Mouse (Mus musculus): Measurements from ENCODE around the gene Nkain4.
A peak's percentile ranks its signal among the peaks of the same experiment; 100 is the strongest.

DNA sequence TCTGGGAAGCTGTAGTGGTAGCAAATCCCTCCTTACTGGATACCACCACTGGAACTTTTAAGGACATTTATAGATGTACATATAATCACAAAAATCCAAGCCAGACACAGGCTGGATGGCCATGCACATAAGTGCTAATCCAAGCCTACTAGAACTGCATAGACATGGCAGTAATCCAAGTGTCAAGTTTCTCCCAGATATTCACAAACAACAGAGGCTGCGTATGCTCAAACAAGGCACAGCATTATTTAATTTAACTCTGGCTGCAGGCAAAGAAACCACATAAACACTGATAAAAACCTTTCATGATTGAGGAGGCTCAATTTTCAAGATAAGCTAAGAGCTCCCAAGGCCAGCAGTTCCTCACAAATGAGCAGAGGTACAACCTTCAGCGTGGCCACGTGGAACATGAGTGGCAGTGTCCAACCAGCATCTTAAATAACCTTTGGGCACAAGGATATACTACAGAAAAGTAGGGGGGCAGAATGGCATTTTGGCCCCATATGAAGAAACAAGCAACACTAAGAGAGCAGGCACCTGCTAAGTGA lies 38.5 kb downstream of the Nkain4 start:
- TF ChIP-seq CHD1 (IDR thresholded peaks at IDR 0.05; ENCODE audit: low read depth, low read length): no peak
- no peak for TF ChIP-seq USF2 (IDR thresholded peaks at IDR 0.05; ENCODE audit: borderline replicate concordance in 1 of 2, insufficient read depth in 1 of 2, low read depth in 1 of 2, low read length in 2 of 2)
- TF ChIP-seq GATA1 (IDR thresholded peaks at IDR 0.05; ENCODE audit: low read depth, low read length): peak; percentile 67
- TF ChIP-seq ZKSCAN1 (IDR thresholded peaks at IDR 0.05; ENCODE audit: low read depth, low read length): no peak
- TF ChIP-seq CTCF (IDR thresholded peaks at IDR 0.05 in 2 of 3, conservative IDR thresholded peaks at IDR 0.05 in 1 of 3; ENCODE audit: control insufficient read depth in 1 of 3, insufficient read depth in 1 of 3, low read depth in 2 of 3, low read length in 3 of 3, poor library complexity in 1 of 3, severe bottlenecking in 1 of 3): no peak

Data from MEL (cell line).